Mouse (Mus musculus): ENCODE measurements around the gene St6galnac3.

DNA sequence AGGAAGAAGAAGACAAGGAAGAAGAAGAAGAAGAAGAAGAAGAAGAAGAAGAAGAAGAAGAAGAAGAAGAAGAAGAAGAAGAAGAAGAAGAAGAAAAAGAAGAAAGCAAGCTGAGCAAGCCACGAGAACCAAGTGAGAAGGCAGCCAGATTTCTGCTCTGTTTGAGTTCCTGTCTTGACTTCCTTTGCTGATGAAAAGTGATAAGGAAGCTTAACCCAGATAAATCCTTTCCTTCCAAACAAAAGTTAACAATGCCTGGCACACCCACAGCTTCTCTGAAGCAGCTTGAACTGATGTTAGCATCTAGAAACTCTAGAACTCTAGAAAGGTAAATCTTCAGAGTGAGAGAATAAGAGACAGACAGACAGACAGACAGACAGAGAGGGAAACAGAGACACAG is 14.4 kb downstream of the St6galnac3 start:
- TF ChIP-seq CTCF (IDR thresholded peaks at IDR 0.05; ENCODE audit: control insufficient read depth, insufficient read depth, insufficient read length) = no peak
- no peak for TF ChIP-seq USF1 (IDR thresholded peaks at IDR 0.05; ENCODE audit: low read depth)
- TF ChIP-seq CEBPB (IDR thresholded peaks at IDR 0.05; ENCODE audit: low read depth) = no peak
- TF ChIP-seq MYOG (IDR thresholded peaks at IDR 0.05; ENCODE audit: control insufficient read depth, extremely low read depth, insufficient read length) = no peak
- no peak for TF ChIP-seq MAX (IDR thresholded peaks at IDR 0.05)
- no peak for TF ChIP-seq MYOD1 (IDR thresholded peaks at IDR 0.05; ENCODE audit: control insufficient read depth, insufficient read length, low read depth)
- TF ChIP-seq FOSL1 (IDR thresholded peaks at IDR 0.05; ENCODE audit: insufficient read depth, low read length, poor library complexity, severe bottlenecking) = no peak
